Mouse (Mus musculus) heart, postnatal 25 days (tissue): ENCODE results near the gene Elf5. TPM values are rescaled to one million over a fixed set of nuclear protein-coding genes. Genes with fewer than 3 reads are reported as not detected.
A peak's percentile ranks its signal among the peaks of the same experiment; 100 is the strongest.

ENCODE experiments used
- DNase-seq: peaks from one replicate; pipeline ENCODE4 v3.0.0; 2022; ENCODE audit warnings: low spot score
- intact Hi-C: fragments of 180-260 bp; cut with DNase I; formaldehyde crosslinking; loops from one replicate; pipeline ENCODE4 v1.15.1; 2025
- total RNA-seq, 2 experiments: library from RNA; stranded (reverse); gene quantifications; 2 replicates each; pipeline ENCODE4 v1.2.3; 2021

Gene Elf5
- total RNA-seq, 2 experiments from 2014 or later: not detected

- intact Hi-C loops: no loop called here
- no peak for DNase-seq
Observed at GRCm38 (mm10) chr2:103430712-103431111, 19.2 kb downstream of the Elf5 start.

GRCm38 (mm10) chr2:103432695-103433275 lies 21.3 kb downstream of the Elf5 start:
- intact Hi-C loops: no loop called here
- no peak for DNase-seq

GRCm38 (mm10) chr2:103435110-103435509 lies 23.6 kb downstream of the Elf5 start:
- intact Hi-C loops: no loop called here
- no peak for DNase-seq

- intact Hi-C loops: no loop called here
- DNase-seq: no peak
Observed at GRCm38 (mm10) chr2:103436534-103436933, 25.0 kb downstream of the Elf5 start.

- no peak for DNase-seq
- intact Hi-C loops: no loop called here
Observed at GRCm38 (mm10) chr2:103439071-103439622, 27.7 kb downstream of the Elf5 start.

GRCm38 (mm10) chr2:103439710-103440109 lies 28.2 kb downstream of the Elf5 start:
- intact Hi-C loops: loop anchor here (5.0 kb wide), 1 partner anchor 108 kb away; no protein-coding TSS in a partner anchor
- DNase-seq: peak; percentile 17

GRCm38 (mm10) chr2:103445776-103446175 lies 34.3 kb downstream of the Elf5 start:
- intact Hi-C loops: no loop called here

GRCm38 (mm10) chr2:103446326-103446725 lies 34.8 kb downstream of the Elf5 start:
- intact Hi-C loops: no loop called here

More at GRCm38 (mm10) chr2:103445776-103446175, 34.3 kb downstream of the Elf5 start:
- no peak for DNase-seq

GRCm38 (mm10) chr2:103448947-103449560 lies 37.6 kb downstream of the Elf5 start:
- DNase-seq: no peak
- intact Hi-C loops: no loop called here

More at GRCm38 (mm10) chr2:103446326-103446725, 34.8 kb downstream of the Elf5 start:
- no peak for DNase-seq

GRCm38 (mm10) chr2:103449813-103450212 lies 38.3 kb downstream of the Elf5 start:
- intact Hi-C loops: loop anchor here (10.0 kb wide), 1 partner anchor 275 kb away; no protein-coding TSS in a partner anchor
- DNase-seq: no peak

- intact Hi-C loops: loop anchor here (10.0 kb wide), 1 partner anchor 275 kb away; no protein-coding TSS in a partner anchor
- no peak for DNase-seq
Observed at GRCm38 (mm10) chr2:103450267-103450666, 38.8 kb downstream of the Elf5 start.

GRCm38 (mm10) chr2:103452550-103452949 lies 41.1 kb downstream of the Elf5 start:
- intact Hi-C loops: loop anchor here (10.0 kb wide), 1 partner anchor 272 kb away; no protein-coding TSS in a partner anchor
- DNase-seq: no peak

- intact Hi-C loops: loop anchor here (1.0 to 10.0 kb wide), 2 partner anchors 92 to 269 kb away; no protein-coding TSS in a partner anchor
- DNase-seq: no peak
Observed at GRCm38 (mm10) chr2:103455748-103456147, 44.3 kb downstream of the Elf5 start.

- DNase-seq: peak; percentile 23
- intact Hi-C loops: loop anchor here (1.0 to 10.0 kb wide), 2 partner anchors 91 to 268 kb away; no protein-coding TSS in a partner anchor
Observed at GRCm38 (mm10) chr2:103456646-103457045, 45.2 kb downstream of the Elf5 start.

GRCm38 (mm10) chr2:103457048-103457447 lies 45.6 kb downstream of the Elf5 start:
- intact Hi-C loops: loop anchor here (10.0 kb wide), 1 partner anchor 268 kb away; no protein-coding TSS in a partner anchor

GRCm38 (mm10) chr2:103457628-103458027 lies 46.1 kb downstream of the Elf5 start:
- DNase-seq: no peak
- intact Hi-C loops: loop anchor here (10.0 kb wide), 1 partner anchor 267 kb away; no protein-coding TSS in a partner anchor

More at GRCm38 (mm10) chr2:103457048-103457447, 45.6 kb downstream of the Elf5 start:
- no peak for DNase-seq

GRCm38 (mm10) chr2:103459069-103459468 lies 47.6 kb downstream of the Elf5 start:
- DNase-seq: no peak
- intact Hi-C loops: loop anchor here (10.0 kb wide), 1 partner anchor 266 kb away; no protein-coding TSS in a partner anchor

GRCm38 (mm10) chr2:103461210-103461609 lies 49.7 kb downstream of the Elf5 start:
- no peak for DNase-seq
- intact Hi-C loops: no loop called here

GRCm38 (mm10) chr2:103461743-103462142 lies 50.3 kb downstream of the Elf5 start:
- DNase-seq: no peak
- intact Hi-C loops: no loop called here

GRCm38 (mm10) chr2:103462746-103463145 lies 51.3 kb downstream of the Elf5 start:
- intact Hi-C loops: no loop called here
- DNase-seq: no peak

GRCm38 (mm10) chr2:103464524-103464923 lies 53.0 kb downstream of the Elf5 start:
- no peak for DNase-seq
- intact Hi-C loops: no loop called here
